Mouse (Mus musculus): Measurements from ENCODE around the gene Dpagt1.

GRCm38 (mm10) chr9:44352337-44352736, 26.5 kb downstream of the Dpagt1 start:
- TF ChIP-seq POLR2A (IDR thresholded peaks at IDR 0.05; ENCODE audit: control insufficient read depth in 1 of 2, insufficient read depth in 1 of 2, low read depth in 1 of 2, low read length in 2 of 2, poor library complexity in 1 of 2) (no peak), RCOR1 (IDR thresholded peaks at IDR 0.05; ENCODE audit: low read depth, low read length) (no peak), E2F4 (IDR thresholded peaks at IDR 0.05; ENCODE audit: borderline replicate concordance, low read depth, low read length) (no peak), JUND (IDR thresholded peaks at IDR 0.05; ENCODE audit: low read depth, low read length) (no peak), CTCF (IDR thresholded peaks at IDR 0.05 in 2 of 3, conservative IDR thresholded peaks at IDR 0.05 in 1 of 3; ENCODE audit: control insufficient read depth in 1 of 3, insufficient read depth in 1 of 3, low read depth in 2 of 3, low read length in 3 of 3, poor library complexity in 1 of 3, severe bottlenecking in 1 of 3) (no peak), UBTF (IDR thresholded peaks at IDR 0.05; ENCODE audit: borderline replicate concordance, insufficient read depth, low read depth, low read length) (no peak)
